Mouse (Mus musculus) brown adipose tissue, adult 24 weeks (tissue): ENCODE results near the gene Zkscan6. TPM values are rescaled to one million over a fixed set of nuclear protein-coding genes. Genes with fewer than 3 reads are reported as not detected.

Source experiments
- H3K27ac ChIP-seq: fragments of 200-500 bp; replicated peaks from 2 replicates; pipeline ENCODE4 v1.5.1; 2012; ENCODE audit warnings: low read depth, mild to moderate bottlenecking, low read length
- H3K4me1 ChIP-seq: fragments of 200-500 bp; 2 replicates; pipeline ENCODE4 v1.6.1; 2012; ENCODE audit warnings: low read length, mixed read lengths; ENCODE audit not compliant: control insufficient read depth, insufficient read depth, insufficient read length
- H3K4me3 ChIP-seq: fragments of 200-500 bp; 2 replicates; pipeline ENCODE4 v1.5.1; 2012; ENCODE audit warnings: low read depth, mild to moderate bottlenecking, low read length, moderate library complexity; ENCODE audit not compliant: insufficient read depth
- polyA plus RNA-seq: library from polyadenylated mRNA; stranded (reverse); fragments of >200 nt; gene quantifications from 2 replicates; pipeline ENCODE4 v1.2.4, GENCODE M21; 2012; ENCODE audit not compliant: missing spikeins, insufficient read depth, insufficient read length

Zkscan6 gene
- polyA plus RNA-seq, 1 experiment: 2.9 TPM

DNA sequence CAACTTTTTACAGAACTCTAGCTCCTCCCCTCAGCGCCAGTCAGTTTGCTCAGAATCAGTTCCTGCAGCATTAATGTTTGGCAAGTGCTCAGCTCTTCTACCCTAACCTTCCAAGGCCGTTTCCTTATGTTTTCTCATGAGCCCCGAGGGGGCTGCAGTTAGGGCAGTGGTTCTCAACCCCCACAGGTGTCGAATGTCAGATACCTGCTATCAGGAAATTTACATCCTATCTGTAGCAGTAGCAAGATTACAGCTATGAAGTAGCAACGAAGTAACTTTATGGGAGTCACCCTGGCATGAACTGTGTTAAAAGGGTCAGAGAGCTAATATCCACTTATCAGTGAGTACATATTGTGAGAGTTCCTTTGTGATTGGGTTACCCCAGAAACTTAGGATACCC, 39.5 kb downstream of the Zkscan6 start:
- Histone ChIP-seq H3K27ac (no peak overlapping the region), H3K4me3 (no peak overlapping the region), H3K4me1 (peaks cover 15% of the 10 kb centered on the region; the same call in 1 of the 2 replicates)

- no peak overlapping the region for H3K27ac ChIP-seq
- H3K4me3 ChIP-seq: no peak overlapping the region
- H3K4me1 ChIP-seq: peaks cover 6% of the 10 kb centered on the region; the same call in 1 of the 2 replicates
These were observed 45.1 kb downstream of the Zkscan6 start for GRCm38 (mm10) chr11:65852066-65852465.

DNA sequence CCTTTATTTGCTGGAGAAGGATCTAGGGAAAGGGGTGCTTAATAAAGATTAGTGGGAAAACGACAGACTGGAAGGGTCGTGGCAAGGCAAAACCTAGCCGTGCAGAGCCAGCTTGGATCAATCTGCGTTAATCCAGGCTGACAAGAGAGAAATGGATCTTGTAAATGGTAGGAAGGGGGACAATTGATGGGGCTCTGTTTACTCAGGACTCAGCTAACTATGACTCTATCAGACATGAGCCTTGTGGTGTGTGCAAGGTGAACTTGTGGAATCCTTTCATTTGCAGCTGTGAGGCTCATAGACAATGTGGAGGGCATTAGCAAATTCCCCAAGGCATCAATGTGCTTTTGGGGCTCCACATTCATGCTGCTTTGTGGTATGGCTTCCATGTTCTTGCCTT, 54.5 kb downstream of the Zkscan6 start:
- no peaks in the 10 kb centered on the region for H3K4me1 ChIP-seq
- no peak overlapping the region for H3K4me3 ChIP-seq
- no peak overlapping the region for H3K27ac ChIP-seq

- Histone ChIP-seq H3K4me3 (no peak overlapping the region), H3K27ac (no peak overlapping the region), H3K4me1 (no peaks in the 10 kb centered on the region)
These were observed 70.3 kb downstream of the Zkscan6 start for GRCm38 (mm10) chr11:65877146-65877775.

Other genes with a start within 250 kb of the Zkscan6 start
- gene Map2k4, start 18.9 kb upstream of the Zkscan6 start, polyA plus RNA-seq: 16.7 and 21.7 TPM in 2 replicates